Mouse (Mus musculus) MEL (cell line): ENCODE data around the gene Pcdh17. TPM values are rescaled to one million over a fixed set of nuclear protein-coding genes. Genes with fewer than 3 reads are reported as not detected.

Experiments used
- DNase-seq: peaks from one replicate; pipeline ENCODE4 v3.0.0; 2011; ENCODE audit warnings: low read depth, low spot score
- H3K27ac ChIP-seq: 2 replicates; pipeline ENCODE4 v1.5.1; 2012; ENCODE audit warnings: low read depth, mild to moderate bottlenecking, control low read depth, low read length, moderate library complexity; ENCODE audit not compliant: control insufficient read depth
- H3K27me3 ChIP-seq, 2 experiments: fragments of 150-350 bp in 1 of 2; sonication (generic) in 1 of 2; 2 replicates each; pipeline ENCODE4 v1.6.1; 2012; ENCODE audit warnings: low read length in 2 of 2, mild to moderate bottlenecking in 2 of 2, improper control_type of control experiment in 1 of 2, moderate library complexity in 1 of 2; ENCODE audit not compliant: insufficient read depth in 2 of 2, control insufficient read depth in 1 of 2
- H3K36me3 ChIP-seq, 2 experiments: 2 replicates each; pipeline ENCODE4 v1.6.1; 2012 to 2014; ENCODE audit warnings: low read length in 2 of 2, improper control_type of control experiment in 1 of 2, inconsistent platforms in 1 of 2, mild to moderate bottlenecking in 1 of 2; ENCODE audit not compliant: insufficient read depth in 2 of 2, control insufficient read depth in 1 of 2
- H3K4me1 ChIP-seq, 2 experiments: fragments of 150-350 bp in 1 of 2; sonication (generic) in 1 of 2; 2 replicates each; pipeline ENCODE4 v1.6.1; 2012; ENCODE audit warnings: low read length in 2 of 2, improper control_type of control experiment in 1 of 2, mild to moderate bottlenecking in 1 of 2; ENCODE audit not compliant: insufficient read depth in 2 of 2, control insufficient read depth in 1 of 2
- H3K4me3 ChIP-seq, 2 experiments: fragments of 150-350 bp in 1 of 2; sonication (generic) in 1 of 2; 2 replicates each; pipeline ENCODE4 v1.5.1; 2012; ENCODE audit warnings: low read depth in 2 of 2, low read length in 2 of 2, mild to moderate bottlenecking in 2 of 2, moderate library complexity in 2 of 2, control low read depth in 1 of 2, improper control_type of control experiment in 1 of 2; ENCODE audit not compliant: control insufficient read depth in 1 of 2, insufficient read depth in 1 of 2
- H3K79me2 ChIP-seq: 2 replicates; pipeline ENCODE4 v1.6.1; 2012; ENCODE audit warnings: mild to moderate bottlenecking, low read length, moderate library complexity; ENCODE audit not compliant: control insufficient read depth, poor library complexity, insufficient read depth
- H3K9ac ChIP-seq: 2 replicates; pipeline ENCODE4 v1.6.1; 2012; ENCODE audit warnings: low read depth, mild to moderate bottlenecking, control low read depth, low read length, moderate library complexity; ENCODE audit not compliant: control insufficient read depth, poor library complexity, severe bottlenecking
- H3K9me3 ChIP-seq: fragments of 150-350 bp; sonication (generic); replicated peaks from 2 replicates; pipeline ENCODE4 v1.6.1; 2012; ENCODE audit warnings: mild to moderate bottlenecking, low read length, improper control_type of control experiment, moderate library complexity; ENCODE audit not compliant: insufficient read depth
- CHD1 ChIP-seq: IDR thresholded peaks from 2 replicates; pipeline ENCODE4 v1.6.1; 2012; ENCODE audit warnings: low read depth, mild to moderate bottlenecking, inconsistent platforms, low read length, improper control_type of control experiment
- CHD2 ChIP-seq: IDR thresholded peaks from 2 replicates; pipeline ENCODE4 v1.6.1; 2011; ENCODE audit warnings: low read length, improper control_type of control experiment
- CTCF ChIP-seq, 3 experiments: IDR thresholded peaks in 2 of 3; conservative IDR thresholded peaks in 1 of 3; 2 replicates each; pipeline ENCODE4 v1.5.1; 2011 to 2012; ENCODE audit warnings: low read length in 3 of 3, low read depth in 2 of 3, mild to moderate bottlenecking in 2 of 3, improper control_type of control experiment in 1 of 3, inconsistent platforms in 1 of 3, mixed read lengths in 1 of 3, moderate library complexity in 1 of 3; ENCODE audit not compliant: control insufficient read depth in 1 of 3, insufficient read depth in 1 of 3, poor library complexity in 1 of 3, severe bottlenecking in 1 of 3
- ELF1 ChIP-seq: IDR thresholded peaks from 2 replicates; pipeline ENCODE4 v1.6.1; 2014; ENCODE audit warnings: low read depth, mild to moderate bottlenecking, inconsistent platforms, low read length, improper control_type of control experiment, moderate library complexity
- GABPA ChIP-seq: IDR thresholded peaks from 2 replicates; pipeline ENCODE4 v1.6.1; 2012; ENCODE audit warnings: low read depth, mild to moderate bottlenecking, inconsistent platforms, low read length, improper control_type of control experiment, moderate library complexity
- GATA1 ChIP-seq: IDR thresholded peaks from 2 replicates; pipeline ENCODE4 v1.6.1; 2011; ENCODE audit warnings: low read depth, low read length, improper control_type of control experiment
- HCFC1 ChIP-seq: IDR thresholded peaks from 2 replicates; pipeline ENCODE4 v1.6.1; 2012; ENCODE audit warnings: low read depth, mild to moderate bottlenecking, inconsistent platforms, low read length, improper control_type of control experiment, moderate library complexity
- JUND ChIP-seq: IDR thresholded peaks from 2 replicates; pipeline ENCODE4 v1.6.1; 2011; ENCODE audit warnings: low read depth, mild to moderate bottlenecking, improper control_type of control experiment, low read length
- MAFK ChIP-seq: IDR thresholded peaks from 2 replicates; pipeline ENCODE4 v1.6.1; 2011; ENCODE audit warnings: low read depth, mild to moderate bottlenecking, low read length, improper control_type of control experiment, borderline replicate concordance
- MAX ChIP-seq: IDR thresholded peaks from 2 replicates; pipeline ENCODE4 v1.6.1; 2011; ENCODE audit warnings: low read length, improper control_type of control experiment
- MXI1 ChIP-seq: IDR thresholded peaks from 2 replicates; pipeline ENCODE4 v1.6.1; 2011; ENCODE audit warnings: mild to moderate bottlenecking, low read depth, low read length, improper control_type of control experiment
- MYB ChIP-seq: IDR thresholded peaks from 2 replicates; pipeline ENCODE4 v1.6.1; 2011; ENCODE audit warnings: mild to moderate bottlenecking, low read depth, low read length, improper control_type of control experiment
- MYC ChIP-seq: IDR thresholded peaks from 2 replicates; pipeline ENCODE4 v1.6.1; 2011; ENCODE audit warnings: low read depth, mild to moderate bottlenecking, low read length, improper control_type of control experiment, moderate library complexity
- POLR2AphosphoS2 ChIP-seq: IDR thresholded peaks from 2 replicates; pipeline ENCODE4 v1.6.1; 2011; ENCODE audit warnings: low read length, improper control_type of control experiment
- POLR2AphosphoS5 ChIP-seq: IDR thresholded peaks from 2 replicates; pipeline ENCODE4 v1.6.1; 2012; ENCODE audit warnings: low read depth, borderline replicate concordance, mild to moderate bottlenecking, inconsistent platforms, low read length, moderate library complexity, mixed read lengths
- RCOR1 ChIP-seq: IDR thresholded peaks from 2 replicates; pipeline ENCODE4 v1.6.1; 2012; ENCODE audit warnings: low read depth, mild to moderate bottlenecking, inconsistent platforms, low read length, improper control_type of control experiment
- SMC3 ChIP-seq: IDR thresholded peaks from 2 replicates; pipeline ENCODE4 v1.6.1; 2011; ENCODE audit warnings: low read depth, low read length, improper control_type of control experiment
- TBP ChIP-seq: IDR thresholded peaks from 2 replicates; pipeline ENCODE4 v1.8.0; 2011; ENCODE audit warnings: low read depth, low read length, improper control_type of control experiment
- UBTF ChIP-seq: IDR thresholded peaks from 2 replicates; pipeline ENCODE4 v1.6.1; 2012; ENCODE audit warnings: low read depth, mild to moderate bottlenecking, inconsistent platforms, low read length, improper control_type of control experiment, moderate library complexity, borderline replicate concordance; ENCODE audit not compliant: insufficient read depth
- USF2 ChIP-seq, 2 experiments: IDR thresholded peaks; 2 replicates each; pipeline ENCODE4 v1.6.1; 2011 to 2012; ENCODE audit warnings: improper control_type of control experiment in 2 of 2, low read length in 2 of 2, borderline replicate concordance in 1 of 2, inconsistent platforms in 1 of 2, low read depth in 1 of 2, mild to moderate bottlenecking in 1 of 2; ENCODE audit not compliant: insufficient read depth in 1 of 2
- ZC3H11A ChIP-seq: IDR thresholded peaks from 2 replicates; pipeline ENCODE4 v1.6.1; 2012; ENCODE audit warnings: low read depth, mild to moderate bottlenecking, inconsistent platforms, low read length, improper control_type of control experiment
- ZKSCAN1 ChIP-seq: IDR thresholded peaks from 2 replicates; pipeline ENCODE4 v1.6.1; 2012; ENCODE audit warnings: low read depth, mild to moderate bottlenecking, inconsistent platforms, low read length, improper control_type of control experiment, moderate library complexity
- ZMIZ1 ChIP-seq: IDR thresholded peaks from 2 replicates; pipeline ENCODE4 v1.6.1; 2012; ENCODE audit warnings: low read depth, mild to moderate bottlenecking, inconsistent platforms, low read length, improper control_type of control experiment, moderate library complexity
- polyA plus RNA-seq, 2 experiments: library from polyadenylated mRNA; stranded (reverse) in 1 of 2; unstranded in 1 of 2; fragments of >175 nt in 1 of 2; fragments of >200 nt in 1 of 2; gene quantifications; 2 replicates each; pipeline versions ENCODE4 v1.2.1 to v1.2.4; 2012; ENCODE audit warnings: low replicate concordance in 2 of 2, low read depth in 1 of 2; ENCODE audit not compliant: insufficient read length in 2 of 2, insufficient read depth in 1 of 2, missing spikeins in 1 of 2
- total RNA-seq: library from RNA; depleted of rRNA; stranded (reverse); fragments of 300-350 nt; gene quantifications from 2 replicates; pipeline ENCODE4 v1.2.3, GENCODE M21; 2012

Pcdh17 gene
- total and polyA plus RNA-seq, 3 experiments = not detected

DNA sequence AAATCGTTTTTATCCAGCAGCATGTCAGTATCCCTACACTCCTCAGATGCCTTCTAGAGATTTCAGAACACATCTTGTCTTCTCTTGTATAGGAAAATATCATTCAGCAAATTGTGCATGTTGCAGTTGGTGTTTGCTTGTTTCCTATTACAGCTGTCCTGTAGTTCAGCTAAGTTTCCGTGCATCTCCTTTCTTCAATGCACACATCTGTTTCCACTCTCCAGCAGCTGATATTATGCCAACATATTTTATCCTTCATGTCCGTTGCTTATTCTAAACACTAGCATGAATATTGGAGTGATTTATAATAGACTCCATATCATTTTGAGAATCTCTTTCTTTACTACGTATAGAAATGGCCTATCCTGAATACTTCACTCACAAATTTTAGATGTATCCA lies 41.0 kb downstream of the Pcdh17 start:
- no peak overlapping the region for H3K4me3 ChIP-seq
- H3K27ac ChIP-seq = no peak overlapping the region
- H3K9ac ChIP-seq = no peak overlapping the region
- no peaks in the 10 kb centered on the region for H3K36me3 ChIP-seq
- no peaks in the 10 kb centered on the region for H3K27me3 ChIP-seq
- no peaks in the 10 kb centered on the region for H3K79me2 ChIP-seq
- no peak for TF ChIP-seq GABPA
- no peak for TF ChIP-seq MYC
- no peak for TF ChIP-seq POLR2AphosphoS5
- no peaks in the 10 kb centered on the region for H3K9me3 ChIP-seq
- no peak for DNase-seq
- no peaks in the 10 kb centered on the region for H3K4me1 ChIP-seq

DNA sequence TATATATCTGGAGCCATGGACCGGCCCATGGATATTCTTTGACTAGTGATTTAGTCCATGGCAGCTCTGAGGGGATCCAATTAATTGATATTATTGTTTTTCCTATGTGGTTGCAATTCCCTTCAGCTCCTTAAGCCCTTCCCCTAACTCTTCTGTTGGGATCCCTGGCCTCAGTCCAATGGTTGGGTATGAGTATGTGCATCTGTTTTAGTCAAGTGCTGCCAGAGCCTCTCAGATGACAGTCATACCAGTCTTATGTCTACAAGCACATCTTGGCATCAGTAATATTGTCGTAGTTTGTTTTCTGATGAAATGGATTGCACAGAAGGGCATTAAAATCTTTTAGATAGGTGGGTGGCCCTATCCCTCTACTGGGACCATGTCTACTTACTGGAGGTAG lies 67.6 kb downstream of the Pcdh17 start:
- Histone ChIP-seq H3K4me1 (no peaks in the 10 kb centered on the region), H3K79me2 (no peaks in the 10 kb centered on the region), H3K9ac (no peak overlapping the region), H3K9me3 (no peaks in the 10 kb centered on the region; the same call in 1 of the 2 replicates), H3K27ac (no peak overlapping the region), H3K36me3 (no peaks in the 10 kb centered on the region), H3K4me3 (no peak overlapping the region), H3K27me3 (no peaks in the 10 kb centered on the region)
- TF ChIP-seq ZMIZ1 (no peak), CTCF (IDR thresholded peaks at IDR 0.05 in 2 of 3, conservative IDR thresholded peaks at IDR 0.05 in 1 of 3; ENCODE audit: control insufficient read depth in 1 of 3, insufficient read depth in 1 of 3, low read depth in 2 of 3, low read length in 3 of 3, poor library complexity in 1 of 3, severe bottlenecking in 1 of 3) (no peak), MAFK (no peak), JUND (no peak), MAX (no peak), UBTF (no peak), CHD1 (no peak), GATA1 (no peak), ZC3H11A (no peak), ELF1 (no peak), SMC3 (no peak), POLR2AphosphoS2 (no peak), HCFC1 (no peak), CHD2 (no peak), RCOR1 (no peak), MXI1 (no peak), TBP (no peak), ZKSCAN1 (no peak), USF2 (IDR thresholded peaks at IDR 0.05; ENCODE audit: borderline replicate concordance in 1 of 2, insufficient read depth in 1 of 2, low read depth in 1 of 2, low read length in 2 of 2) (no peak), MYB (no peak)
- no peak for DNase-seq
